Mouse (Mus musculus) mammary gland, adult 2 months (tissue): ENCODE results near the gene Hrh2. TPM values are rescaled to one million over a fixed set of nuclear protein-coding genes. Genes with fewer than 3 reads are reported as not detected.

Experiments used
- polyA plus RNA-seq: library from polyadenylated mRNA; depleted of rRNA; stranded (reverse); fragments of >200 nt; gene quantifications from 2 replicates; pipeline ENCODE4 v1.2.3, GENCODE M21; 2012; ENCODE audit warnings: low replicate concordance; rRNA removed

The Hrh2 gene
- polyA plus RNA-seq, result 3.3 and 4.6 TPM in 2 replicates

GRCm38 (mm10) chr13:54192021-54192481 lies at the start of gene Hrh2:
TSS of gene Hrh2 (plus strand) at chr13:54192129.

Other genes with a start within 250 kb of the Hrh2 start
- gene Drd1, start 136.4 kb upstream of the Hrh2 start, polyA plus RNA-seq, result 0.05 and 0.19 TPM in 2 replicates
- 33.9 and 56.3 TPM in 2 replicates for gene Sfxn1, start 120.3 kb upstream of the Hrh2 start, polyA plus RNA-seq
- gene Cplx2, start 179.2 kb downstream of the Hrh2 start, polyA plus RNA-seq, result 4.0 and 6.4 TPM in 2 replicates